Mouse (Mus musculus): ENCODE data around the gene Tcte1. TPM values are rescaled to one million over a fixed set of nuclear protein-coding genes. Genes with fewer than 3 reads are reported as not detected.

The Tcte1 gene
- total and polyA plus RNA-seq, 2 experiments from 2014 or later: 1.2 to 4.2 TPM

DNA sequence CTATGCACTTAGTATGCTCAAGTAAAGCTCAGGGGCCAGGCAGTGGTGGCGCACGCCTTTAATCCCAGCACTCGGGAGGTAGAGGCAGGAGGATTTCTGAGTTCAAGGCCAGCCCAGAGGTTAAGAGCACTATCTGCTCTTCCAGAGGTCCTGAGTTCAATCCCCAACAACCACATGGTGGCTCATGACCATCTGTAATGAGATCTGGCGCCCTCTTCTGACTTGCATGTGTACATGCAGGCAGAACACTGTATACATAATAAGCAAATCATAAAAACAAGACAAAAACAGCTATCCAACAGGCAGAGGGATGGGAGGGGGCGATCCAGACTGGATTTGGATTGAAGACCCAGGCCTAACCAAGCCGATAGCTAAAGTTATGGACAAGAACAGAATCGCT, 55.6 kb downstream of the Tcte1 start:
- H3K4me3 ChIP-seq (ENCODE audit: low read depth, low read length): no peak overlapping the region
- H3K9me3 ChIP-seq (ENCODE audit: low read length): no peaks in the 10 kb centered on the region
- H3K4me2 ChIP-seq (ENCODE audit: low read depth, low read length, poor library complexity, severe bottlenecking): no peak overlapping the region
- no peaks in the 10 kb centered on the region for H3K27me3 ChIP-seq (ENCODE audit: insufficient read depth, low read length)
- WGBS: 75% methylated on average over 7 of the region's 7 CpGs
- H3K4me1 ChIP-seq (ENCODE audit: insufficient read depth, low read length): peaks cover 7% of the 10 kb centered on the region
- no peaks in the 10 kb centered on the region for H3K36me3 ChIP-seq (ENCODE audit: insufficient read depth, low read length)
- H3K27ac ChIP-seq (ENCODE audit: low read depth, low read length): no peak overlapping the region
- DNase-seq (ENCODE audit: low spot score): no peak
- H3K9ac ChIP-seq (replicated peaks; ENCODE audit: low read length, poor library complexity, severe bottlenecking): no peak overlapping the region
- ATAC-seq (ENCODE audit: low FRiP score): no peak
- TF ChIP-seq CTCF (IDR thresholded peaks at IDR 0.05): peak; percentile 68

DNA sequence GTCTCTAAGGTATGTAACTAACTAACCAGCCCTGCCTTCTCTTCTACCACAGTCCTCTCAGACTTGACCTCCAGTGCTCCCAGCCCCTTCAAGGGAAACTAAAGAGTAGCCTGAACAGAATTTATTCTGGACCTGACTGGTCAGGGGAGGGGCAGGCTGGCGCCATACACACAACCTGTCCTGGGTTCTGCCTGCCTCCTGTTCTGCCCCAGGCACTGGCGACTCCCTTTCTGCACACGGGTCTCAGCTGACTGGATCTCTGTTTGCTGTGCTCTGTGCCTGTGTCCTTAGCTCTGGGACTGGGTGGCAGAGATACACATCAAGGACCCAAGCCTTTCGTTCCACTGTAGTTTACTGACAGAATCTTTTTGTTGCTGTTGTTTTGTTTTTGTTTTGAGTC, 56.3 kb downstream of the Tcte1 start:
- Histone ChIP-seq H3K9ac (replicated peaks; ENCODE audit: low read length, poor library complexity, severe bottlenecking) (no peak overlapping the region), H3K4me1 (ENCODE audit: insufficient read depth, low read length) (peaks cover 7% of the 10 kb centered on the region), H3K27me3 (ENCODE audit: insufficient read depth, low read length) (no peaks in the 10 kb centered on the region), H3K27ac (ENCODE audit: low read depth, low read length) (no peak overlapping the region), H3K4me3 (ENCODE audit: low read depth, low read length) (no peak overlapping the region), H3K36me3 (ENCODE audit: insufficient read depth, low read length) (no peaks in the 10 kb centered on the region), H3K4me2 (ENCODE audit: low read depth, low read length, poor library complexity, severe bottlenecking) (no peak overlapping the region), H3K9me3 (ENCODE audit: low read length) (no peaks in the 10 kb centered on the region)
- WGBS: 93% methylated on average over 4 of the region's 4 CpGs
- DNase-seq (ENCODE audit: low spot score) (no peak), ATAC-seq (ENCODE audit: low FRiP score) (no peak)
- no peak for TF ChIP-seq CTCF (IDR thresholded peaks at IDR 0.05)

DNA sequence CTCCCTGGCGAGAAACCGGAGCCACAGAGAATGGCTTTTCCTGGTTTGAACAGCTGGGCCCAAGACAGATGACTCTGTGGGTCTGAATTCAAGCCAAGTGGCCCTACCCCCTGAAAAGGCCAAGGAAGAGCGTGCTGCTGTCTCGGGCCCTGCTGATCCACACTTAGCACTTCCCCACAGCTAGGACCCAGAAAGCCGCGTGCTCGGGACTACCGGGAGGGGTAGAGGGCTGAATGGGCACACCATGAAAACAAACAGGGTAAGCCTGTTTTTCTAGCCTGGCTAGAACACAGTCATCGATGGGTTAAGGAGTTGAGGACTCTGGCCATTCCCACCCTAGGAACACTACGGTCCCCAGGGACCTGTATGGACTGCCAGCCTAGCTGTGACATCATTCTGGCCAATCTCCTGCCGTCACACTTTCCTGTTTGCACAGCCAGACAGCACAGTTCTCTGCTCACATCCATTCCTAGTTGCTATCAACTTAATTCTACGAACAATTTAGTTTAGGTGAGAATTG, 57.8 kb downstream of the Tcte1 start:
- 48% methylated on average over 12 of the region's 12 CpGs for WGBS

DNA sequence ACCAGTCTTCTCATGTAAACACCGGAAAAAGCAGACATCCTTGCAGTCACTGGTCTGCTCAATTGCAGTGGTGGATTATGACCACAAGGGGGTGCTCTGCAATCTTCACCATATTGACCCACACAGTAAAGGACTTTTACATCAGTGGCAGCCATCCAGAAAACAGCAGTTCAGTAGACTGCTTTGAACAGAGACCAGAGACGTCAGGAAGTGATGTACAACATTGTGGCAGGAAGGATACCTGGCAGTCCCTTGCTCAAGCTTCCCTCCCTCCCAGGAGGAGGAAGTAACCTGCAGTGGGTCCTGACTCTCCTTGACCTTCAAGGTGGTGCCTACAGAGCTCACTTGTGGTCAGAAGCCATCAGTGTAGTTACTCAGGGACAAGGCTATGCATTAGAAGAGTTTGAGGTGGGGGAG, 58.3 kb downstream of the Tcte1 start:
- no peak overlapping the region for H3K9ac ChIP-seq (replicated peaks; ENCODE audit: low read length, poor library complexity, severe bottlenecking)
- H3K4me1 ChIP-seq (ENCODE audit: insufficient read depth, low read length): no peaks in the 10 kb centered on the region
- H3K36me3 ChIP-seq (ENCODE audit: insufficient read depth, low read length): no peaks in the 10 kb centered on the region
- H3K4me2 ChIP-seq (ENCODE audit: low read depth, low read length, poor library complexity, severe bottlenecking): no peak overlapping the region
- 0 out of 2 replicates have a peak overlapping the region, but pooled peaks have one; percentile 38 for H3K27ac ChIP-seq (ENCODE audit: low read depth, low read length)
- no peak overlapping the region for H3K4me3 ChIP-seq (ENCODE audit: low read depth, low read length)
- WGBS: 8% methylated on average over 2 of the region's 2 CpGs
- DNase-seq (ENCODE audit: low spot score) (peak; percentile 90), ATAC-seq (ENCODE audit: low FRiP score) (no peak)
- no peaks in the 10 kb centered on the region for H3K9me3 ChIP-seq (ENCODE audit: low read length)
- peak; percentile 93 for TF ChIP-seq CTCF (IDR thresholded peaks at IDR 0.05)
- H3K27me3 ChIP-seq (ENCODE audit: insufficient read depth, low read length): no peaks in the 10 kb centered on the region

More for the DNA sequence above, 57.8 kb downstream of the Tcte1 start:
- Histone ChIP-seq H3K4me3 (ENCODE audit: low read depth, low read length) (no peak overlapping the region), H3K4me1 (ENCODE audit: insufficient read depth, low read length) (no peaks in the 10 kb centered on the region), H3K27me3 (ENCODE audit: insufficient read depth, low read length) (no peaks in the 10 kb centered on the region), H3K9me3 (ENCODE audit: low read length) (no peaks in the 10 kb centered on the region), H3K27ac (ENCODE audit: low read depth, low read length) (peak overlapping the region; percentile 38; the same call in 1 of the 2 replicates), H3K36me3 (ENCODE audit: insufficient read depth, low read length) (no peaks in the 10 kb centered on the region), H3K9ac (replicated peaks; ENCODE audit: low read length, poor library complexity, severe bottlenecking) (no peak overlapping the region), H3K4me2 (ENCODE audit: low read depth, low read length, poor library complexity, severe bottlenecking) (no peak overlapping the region)
- no peak for TF ChIP-seq CTCF (IDR thresholded peaks at IDR 0.05)
- ATAC-seq (ENCODE audit: low FRiP score) (no peak), DNase-seq (ENCODE audit: low spot score) (no peak)

DNA sequence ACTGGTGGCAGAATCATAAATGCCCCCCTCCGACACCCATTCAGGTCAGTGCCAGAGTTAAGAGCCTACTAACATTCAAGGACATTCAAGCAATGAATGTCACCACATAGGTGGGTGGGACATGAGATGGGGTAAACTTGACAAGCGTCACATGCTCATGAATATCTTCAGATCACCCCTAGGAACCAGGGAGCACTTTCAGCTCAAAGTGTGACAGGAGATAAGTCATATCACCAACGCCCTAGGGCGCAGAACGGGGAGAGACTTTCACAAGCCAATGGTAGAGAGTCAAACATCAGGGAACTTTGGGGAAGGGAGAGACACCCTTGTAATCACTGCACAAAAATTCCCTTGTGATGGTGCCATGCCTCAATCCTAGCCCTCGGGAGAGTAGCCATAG, 59.0 kb downstream of the Tcte1 start:
- TF ChIP-seq CTCF (IDR thresholded peaks at IDR 0.05): no peak
- Histone ChIP-seq H3K4me2 (ENCODE audit: low read depth, low read length, poor library complexity, severe bottlenecking) (no peak overlapping the region), H3K9ac (replicated peaks; ENCODE audit: low read length, poor library complexity, severe bottlenecking) (no peak overlapping the region), H3K4me1 (ENCODE audit: insufficient read depth, low read length) (no peaks in the 10 kb centered on the region), H3K36me3 (ENCODE audit: insufficient read depth, low read length) (no peaks in the 10 kb centered on the region), H3K4me3 (ENCODE audit: low read depth, low read length) (no peak overlapping the region), H3K9me3 (ENCODE audit: low read length) (no peaks in the 10 kb centered on the region), H3K27ac (ENCODE audit: low read depth, low read length) (no peak overlapping the region), H3K27me3 (ENCODE audit: insufficient read depth, low read length) (no peaks in the 10 kb centered on the region)
- WGBS: 94% methylated on average over 6 of the region's 6 CpGs
- DNase-seq (ENCODE audit: low spot score) (no peak), ATAC-seq (ENCODE audit: low FRiP score) (no peak)

DNA sequence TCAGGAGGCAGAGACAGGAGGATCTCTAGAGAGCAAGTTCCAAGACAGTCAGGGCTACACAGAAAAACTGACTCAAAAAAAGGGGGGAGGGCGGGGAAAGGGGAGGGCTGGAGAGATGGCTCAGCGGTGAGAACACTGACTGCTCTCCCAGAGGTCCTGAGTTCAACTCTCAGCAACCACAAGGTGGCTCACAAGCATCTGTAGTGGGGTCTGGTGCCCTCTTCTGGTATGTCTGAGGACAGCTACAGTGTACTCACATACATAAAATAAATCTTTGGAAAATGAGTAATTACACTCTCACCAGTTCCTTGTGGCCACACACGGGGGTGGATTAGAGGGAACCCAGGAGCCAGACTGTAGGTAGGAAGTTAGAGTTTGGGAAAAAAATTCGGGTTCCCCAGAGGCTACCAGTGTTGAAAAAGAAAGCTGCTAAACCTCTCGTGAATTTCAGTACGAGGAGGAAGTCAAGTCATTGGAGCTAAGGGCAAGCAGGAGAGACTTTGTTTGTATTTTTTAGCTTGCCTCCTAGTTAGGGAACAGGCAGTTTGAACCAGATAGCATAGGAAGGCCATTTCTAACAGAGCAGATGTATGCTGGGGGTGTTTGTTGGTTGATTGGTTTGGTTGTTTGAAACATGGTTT, 59.6 kb downstream of the Tcte1 start:
- Histone ChIP-seq H3K27ac (ENCODE audit: low read depth, low read length) (no peak overlapping the region), H3K4me3 (ENCODE audit: low read depth, low read length) (no peak overlapping the region), H3K4me1 (ENCODE audit: insufficient read depth, low read length) (no peaks in the 10 kb centered on the region), H3K36me3 (ENCODE audit: insufficient read depth, low read length) (no peaks in the 10 kb centered on the region), H3K9ac (replicated peaks; ENCODE audit: low read length, poor library complexity, severe bottlenecking) (no peak overlapping the region), H3K27me3 (ENCODE audit: insufficient read depth, low read length) (no peaks in the 10 kb centered on the region), H3K4me2 (ENCODE audit: low read depth, low read length, poor library complexity, severe bottlenecking) (no peak overlapping the region), H3K9me3 (ENCODE audit: low read length) (no peaks in the 10 kb centered on the region)
- no peak for DNase-seq (ENCODE audit: low spot score)
- 70% methylated on average over 6 of the region's 6 CpGs for WGBS
- no peak for ATAC-seq (ENCODE audit: low FRiP score)
- peak; percentile 76 for TF ChIP-seq CTCF (IDR thresholded peaks at IDR 0.05)

Data from midbrain, postnatal 0 days (tissue).